Mouse (Mus musculus): Measurements from ENCODE around the gene Ptp4a2.

DNA sequence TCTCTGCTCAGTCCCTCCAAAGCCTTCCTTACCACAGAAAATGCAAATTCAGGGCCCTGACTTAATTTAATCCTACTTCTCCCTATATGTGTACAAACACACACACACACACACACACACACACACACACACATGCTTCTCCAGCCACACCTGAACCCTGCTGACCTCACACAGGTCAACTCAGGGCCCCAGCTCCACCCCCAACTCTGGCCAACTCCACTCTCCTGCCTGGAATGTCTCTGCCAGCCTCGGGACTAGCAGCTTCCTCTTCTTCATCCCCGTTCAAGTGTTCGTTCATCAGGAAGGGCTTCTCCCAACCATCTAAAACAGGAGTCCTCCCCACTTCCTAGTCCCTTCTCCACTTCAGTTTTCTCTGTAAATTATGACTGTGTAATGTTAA is 70.6 kb downstream of the Ptp4a2 start:
- TF ChIP-seq EP300 (IDR thresholded peaks at IDR 0.05; ENCODE audit: insufficient read depth, low read depth, low read length) (no peak), POLR2A (IDR thresholded peaks at IDR 0.05; ENCODE audit: insufficient read depth, low read depth, low read length) (no peak)

All from heart, adult 2 months (tissue).